Mouse (Mus musculus) bone marrow macrophage, adult 2 months (primary cell): ENCODE measurements around the gene Dus3l.

Experiments used
- CTCF ChIP-seq: IDR thresholded peaks from 2 replicates; pipeline ENCODE4 v1.5.1; 2012; ENCODE audit warnings: low read depth, mild to moderate bottlenecking, low read length, moderate library complexity
- POLR2A ChIP-seq: IDR thresholded peaks from 2 replicates; pipeline ENCODE4 v1.6.1; 2012; ENCODE audit warnings: mild to moderate bottlenecking, low read depth, low read length, borderline replicate concordance

DNA sequence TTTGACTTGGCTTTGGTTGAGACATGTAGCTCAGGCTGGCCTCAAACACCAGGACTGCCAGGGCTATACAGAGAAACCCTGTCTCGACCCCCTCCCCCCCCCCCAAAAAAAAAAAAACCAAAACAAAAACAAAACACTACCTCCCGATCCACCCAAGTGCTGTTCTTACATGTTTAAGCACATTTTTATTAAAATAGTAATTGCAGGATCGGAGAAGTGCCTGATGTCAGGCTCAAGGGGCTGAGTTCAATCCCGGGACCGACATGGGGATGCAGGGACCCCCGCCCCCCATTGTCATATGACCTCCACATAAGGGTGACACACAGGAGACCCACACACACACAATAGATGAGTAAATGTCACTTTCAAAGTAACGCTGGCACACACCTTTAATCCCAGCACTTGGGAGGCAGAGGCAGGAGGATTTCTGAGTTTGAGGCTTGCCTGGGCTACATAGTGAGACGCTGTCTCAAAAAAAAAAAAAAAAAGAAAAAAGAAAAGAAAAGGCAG, 761 bp upstream of the Dus3l start:
- TF ChIP-seq CTCF (no peak), POLR2A (no peak)
